ENCODE assay signal across 28 mouse cellular contexts in genomic region chr4:88935316-88935715, GRCm38 (mm10). TPM values are rescaled to one million over a fixed set of nuclear protein-coding genes. Genes with fewer than 3 reads are reported as not detected.
A peak's percentile ranks its signal among the peaks of the same experiment; 100 is the strongest.
DNase-seq lines count a peak whose midpoint lies in the region; ATAC-seq and TF ChIP-seq lines count a peak whose summit lies in the region.
"Had no signal": no experiment of that assay in that cellular context is flagged by ENCODE, and none has a peak within 500 bp of the region (broad histone marks: within the 10 kb centered on the region; RNA-seq: fewer than 3 reads in every experiment).

No protein-coding gene starts in this region.

- TF ChIP-seq RAD21 in CH12.LX (IDR thresholded peaks at IDR 0.05; ENCODE audit: low read depth, low read length), result no peak

- H3K4me1 ChIP-seq in embryonic facial prominence, embryonic 13.5 days, result 0 out of 2 replicates have a peak, but pooled peaks cover 4% of the 10 kb centered on the region
- H3K4me1 ChIP-seq in embryonic facial prominence, embryonic 10.5 days, result peaks cover 17% of the 10 kb centered on the region
- peaks cover 5 to 18% of the 10 kb centered on the region in 2 experiments; a peak in 3 of 4 replicates for H3K4me1 ChIP-seq in CH12.LX (ENCODE audit: control insufficient read depth in 1 of 2, insufficient read depth in 2 of 2)
- peaks cover 5% of the 10 kb centered on the region; the same call in 1 of the 2 replicates for H3K4me1 ChIP-seq in small intestine, adult 2 months (ENCODE audit: control insufficient read depth, insufficient read depth, insufficient read length, low read length)

- dilution Hi-C loops in CH12.LX (cut with MboI; ENCODE audit: extremely low pct_ligation_motif_present, extremely low pct_unique_long_range_greater_than_20kb, low sequenced_read_pairs), result no loop called here

- H3K9ac ChIP-seq in embryonic facial prominence, embryonic 13.5 days, result no peak overlapping the region
- H3K9ac ChIP-seq in CH12.LX (ENCODE audit: insufficient read depth, low read depth), result peak overlapping the region; percentile 58
- H3K9ac ChIP-seq: forebrain, embryonic 13.5 days; hindbrain, embryonic 15.5 days; limb, embryonic 13.5 days had no signal

- in situ Hi-C loops in CH12.LX (cut with MboI; ENCODE audit: low pct_ligation_motif_present, low pct_unique_long_range_greater_than_20kb, low sequenced_read_pairs), result loop anchor here (5.0 to 10.0 kb wide), 2 partner anchors 63 to 589 kb away; no protein-coding TSS in a partner anchor

- no peak for ATAC-seq in embryonic facial prominence, embryonic 13.5 days (ENCODE audit: insufficient number of reproducible peaks, insufficient read depth, low FRiP score, low TSS enrichment, low read depth)
- ATAC-seq in granulocyte monocyte progenitor cell, adult 5-6 weeks (replicated peaks; ENCODE audit: poor library complexity, severe bottlenecking), result 0 out of 2 replicates have a peak, but pooled peaks have one; percentile 24
- ATAC-seq: forebrain, embryonic 13.5 days had no signal

- TF ChIP-seq CTCF in CH12.LX (conservative IDR thresholded peaks at IDR 0.05 in 1 of 2, IDR thresholded peaks at IDR 0.05 in 1 of 2; ENCODE audit: low read depth in 2 of 2, low read length in 2 of 2), result no peak
- no peak for TF ChIP-seq CTCF in small intestine, adult 2 months (IDR thresholded peaks at IDR 0.05; ENCODE audit: extremely low read depth, insufficient read length, insufficient replicate concordance, low read depth, low read length)

- peaks cover 50% of the 10 kb centered on the region for H3K79me2 ChIP-seq in CH12.LX (replicated peaks; ENCODE audit: control insufficient read depth, extremely low read depth, insufficient read depth, poor library complexity, severe bottlenecking)

- no peaks in the 10 kb centered on the region for H3K36me3 ChIP-seq in embryonic facial prominence, embryonic 13.5 days
- no peaks in the 10 kb centered on the region for H3K36me3 ChIP-seq in embryonic facial prominence, embryonic 10.5 days (replicated peaks)
- H3K36me3 ChIP-seq in CH12.LX (replicated peaks in 1 of 2; ENCODE audit: control insufficient read depth in 1 of 2, insufficient read depth in 1 of 2, low read length in 1 of 2), result peaks cover 3 to 4% of the 10 kb centered on the region in 2 experiments
- 0 out of 2 replicates have a peak, but pooled peaks cover 2% of the 10 kb centered on the region for H3K36me3 ChIP-seq in small intestine, adult 2 months (ENCODE audit: control insufficient read depth, insufficient read depth, low read length)
- H3K36me3 ChIP-seq: hindbrain, embryonic 15.5 days; limb, embryonic 13.5 days had no signal

- 38% methylated on average over 7 of the region's 7 CpGs for WGBS in embryonic facial prominence, embryonic 13.5 days
- 58% methylated on average over 7 of the region's 7 CpGs for WGBS in embryonic facial prominence, embryonic 10.5 days
- 17% methylated on average over 7 of the region's 7 CpGs for WGBS in small intestine, adult 2 months

- H3K4me3 ChIP-seq in embryonic facial prominence, embryonic 13.5 days, result no peak overlapping the region
- no peak overlapping the region for H3K4me3 ChIP-seq in embryonic facial prominence, embryonic 10.5 days
- peak overlapping the region; percentile 58 to 90 (median 86) for H3K4me3 ChIP-seq in CH12.LX (replicated peaks in 1 of 3; ENCODE audit: low read depth in 2 of 3, low read length in 2 of 3, poor library complexity in 1 of 3)
- peak overlapping the region; percentile 48 for H3K4me3 ChIP-seq in small intestine, adult 2 months (ENCODE audit: low read depth, low read length)
- H3K4me3 ChIP-seq: forebrain, embryonic 13.5 days; heart, adult 2 months; hindbrain, embryonic 15.5 days; limb, embryonic 13.5 days had no signal

- DNase-seq in embryonic facial prominence, embryonic 10.5 days (ENCODE audit: low spot score), result no peak
- DNase-seq in CH12.LX (ENCODE audit: extremely low read depth), result peak; percentile 75
- DNase-seq in yolk sac, embryonic 10.5 days (ENCODE audit: low spot score), result no peak
- no peak for DNase-seq in right cerebral cortex, postnatal 14 days
- no peak for DNase-seq in left cerebral cortex, adult 18-20 months (ENCODE audit: low spot score in 2 of 2)
- DNase-seq: adrenal gland, adult 2 months; cerebellum, adult 9-11 months; heart, adult 2 months; heart, postnatal 36 days; kidney, adult 8-10 months; kidney, postnatal 14 days; lung, postnatal 10 days; midbrain, embryonic 14.5 days; thymus, postnatal 4 days had no signal

- H3K27me3 ChIP-seq in embryonic facial prominence, embryonic 13.5 days, result peaks cover 46% of the 10 kb centered on the region
- peaks cover 52% of the 10 kb centered on the region for H3K27me3 ChIP-seq in embryonic facial prominence, embryonic 10.5 days (replicated peaks; ENCODE audit: low read depth, poor library complexity, severe bottlenecking)
- no peaks in the 10 kb centered on the region for H3K27me3 ChIP-seq in CH12.LX (replicated peaks)
- H3K27me3 ChIP-seq in small intestine, adult 2 months (ENCODE audit: control insufficient read depth, insufficient read depth, low read length), result 0 out of 2 replicates have a peak, but pooled peaks cover 2% of the 10 kb centered on the region

- H3K4me2 ChIP-seq in embryonic facial prominence, embryonic 13.5 days, result peak overlapping the region; percentile 25
- H3K4me2 ChIP-seq in CH12.LX (ENCODE audit: insufficient read depth, low read depth, poor library complexity, severe bottlenecking), result peak overlapping the region; percentile 99
- H3K4me2 ChIP-seq: forebrain, embryonic 13.5 days; hindbrain, embryonic 15.5 days; limb, embryonic 13.5 days had no signal

- H3K9me3 ChIP-seq in embryonic facial prominence, embryonic 13.5 days, result no peaks in the 10 kb centered on the region
- no peaks in the 10 kb centered on the region for H3K9me3 ChIP-seq in embryonic facial prominence, embryonic 10.5 days
- H3K9me3 ChIP-seq in CH12.LX (replicated peaks; ENCODE audit: low read length), result no peaks in the 10 kb centered on the region
- H3K9me3 ChIP-seq: forebrain, embryonic 13.5 days; hindbrain, embryonic 15.5 days; limb, embryonic 13.5 days had no signal

- no peak for TF ChIP-seq EP300 in CH12.LX (IDR thresholded peaks at IDR 0.05; ENCODE audit: low read length)

- no peak overlapping the region for H3K27ac ChIP-seq in embryonic facial prominence, embryonic 13.5 days
- no peak overlapping the region for H3K27ac ChIP-seq in embryonic facial prominence, embryonic 10.5 days (replicated peaks)
- peak overlapping the region; percentile 84 for H3K27ac ChIP-seq in CH12.LX (ENCODE audit: insufficient read depth, low read depth)
- H3K27ac ChIP-seq in small intestine, adult 2 months (ENCODE audit: insufficient read depth, low read depth, low read length), result peak overlapping the region; percentile 81
- H3K27ac ChIP-seq: forebrain, embryonic 13.5 days; heart, adult 2 months; hindbrain, embryonic 15.5 days; limb, embryonic 13.5 days had no signal

- peak; percentile 50 for TF ChIP-seq POLR2A in CH12.LX (IDR thresholded peaks at IDR 0.05; ENCODE audit: low read depth, low read length)
- TF ChIP-seq POLR2A in small intestine, adult 2 months (IDR thresholded peaks at IDR 0.05; ENCODE audit: low read depth, low read length), result no peak

TF ChIP-seq in CH12.LX, 34 proteins besides CTCF, POLR2A, EP300 and RAD21 (continues in another document):
- TF ChIP-seq ETS1 (conservative IDR thresholded peaks at IDR 0.05; ENCODE audit: low read depth, low read length) (no peak), MAX (IDR thresholded peaks at IDR 0.05; ENCODE audit: low read length) (no peak), BHLHE40 (IDR thresholded peaks at IDR 0.05; ENCODE audit: low read depth, low read length) (no peak; the same call in 1 of the 2 replicates), MAZ (IDR thresholded peaks at IDR 0.05; ENCODE audit: low read depth, low read length) (0 out of 2 replicates have a peak, but pooled peaks have one; percentile 44), POLR2AphosphoS2 (IDR thresholded peaks at IDR 0.05; ENCODE audit: low read depth, low read length) (no peak), ZNF384 (IDR thresholded peaks at IDR 0.05; ENCODE audit: low read depth, low read length) (0 out of 2 replicates have a peak, but pooled peaks have one; percentile 1), ZC3H11A (IDR thresholded peaks at IDR 0.05; ENCODE audit: low read depth, low read length) (no peak), JUND (conservative IDR thresholded peaks at IDR 0.05; ENCODE audit: low read depth, low read length) (no peak), MXI1 (IDR thresholded peaks at IDR 0.05; ENCODE audit: low read depth, low read length) (0 out of 2 replicates have a peak, but pooled peaks have one; percentile 32), SMC3 (IDR thresholded peaks at IDR 0.05; ENCODE audit: low read depth, low read length) (no peak), PAX5 (IDR thresholded peaks at IDR 0.05; ENCODE audit: low read length) (no peak), E2F4 (IDR thresholded peaks at IDR 0.05; ENCODE audit: insufficient replicate concordance, low read depth, low read length) (no peak), USF2 (conservative IDR thresholded peaks at IDR 0.05; ENCODE audit: low read depth, low read length) (no peak), KAT2A (IDR thresholded peaks at IDR 0.05; ENCODE audit: insufficient replicate concordance, low read length) (no peak), NELFE (IDR thresholded peaks at IDR 0.05; ENCODE audit: low read depth, low read length) (0 out of 2 replicates have a peak, but pooled peaks have one; percentile 20), NRF1 (IDR thresholded peaks at IDR 0.05; ENCODE audit: low read depth, low read length) (no peak), CHD1 (IDR thresholded peaks at IDR 0.05; ENCODE audit: low read depth, low read length) (no peak), ZKSCAN1 (IDR thresholded peaks at IDR 0.05; ENCODE audit: borderline replicate concordance, low read depth, low read length) (no peak), GABPA (IDR thresholded peaks at IDR 0.05; ENCODE audit: insufficient replicate concordance, low read depth, low read length) (no peak), IRF4 (IDR thresholded peaks at IDR 0.05; ENCODE audit: low read depth, low read length) (no peak), TCF12 (IDR thresholded peaks at IDR 0.05; ENCODE audit: low read depth, low read length) (peak; percentile 53), USF1 (IDR thresholded peaks at IDR 0.05; ENCODE audit: low read depth, low read length) (no peak)

RNA-seq across cellular contexts. Expression of gene Ifne, which starts 55.3 kb away (rescaled TPM):
- not detected in 2 replicates for polyA plus RNA-seq in embryonic facial prominence, embryonic 13.5 days (2015; fragmentation: Nextera tagmentation; extraction: Ambion mirVana)
- polyA plus RNA-seq in embryonic facial prominence, embryonic 10.5 days (2016; fragmentation: Nextera tagmentation; extraction: Ambion mirVana), result not detected in 2 replicates
- total RNA-seq in CH12.LX (2012; rRNA removed) (not detected in 2 replicates), CH12.LX (2014; rRNA removed) (not detected in 2 replicates)
- not detected in 2 replicates for polyA plus RNA-seq in CH12.LX (2012; ENCODE audit: insufficient read length, low read depth)
- not detected in 2 replicates for total RNA-seq in granulocyte monocyte progenitor cell, adult 5-6 weeks (2014; fragmentation: Nextera tagmentation)
- not detected in 2 replicates for total RNA-seq in granulocyte monocyte progenitor cell, adult 5-6 weeks (2017)
- polyA plus RNA-seq in small intestine, adult 2 months (2012; rRNA removed), result 0.42 TPM in 1 of 2 replicates, not detected in the other
- not detected for total RNA-seq in left cerebral cortex, adult 18-20 months (2021)
- total RNA-seq: adrenal gland, adult 2 months; gastrocnemius, adult 8-10 months; heart, adult 2 months; heart, postnatal 36 days; layer of hippocampus, adult 8-10 months; megakaryocyte progenitor cell, adult 5-6 weeks had no signal
- polyA plus RNA-seq: adrenal gland, adult 2 months; cortical plate, adult 2 months; forebrain, embryonic 13.5 days; frontal cortex, adult 2 months; heart, adult 2 months; heart, embryonic 14.5 days; hindbrain, embryonic 15.5 days; limb, embryonic 13.5 days; liver, embryonic 16.5 days; midbrain, embryonic 14.5 days; neural tube, embryonic 14.5 days had no signal

Comparison
In these comparisons a context has a peak if more than half of its experiments do, and no peak if none do; other contexts are left out.
1. H3K27ac ChIP-seq: peak in CH12.LX (single experiment) and small intestine, adult 2 months (single experiment); none in embryonic facial prominence, embryonic 13.5 days (single experiment) and embryonic facial prominence, embryonic 10.5 days (single experiment).
2. H3K4me3 ChIP-seq: peak in CH12.LX (3 of 3) and small intestine, adult 2 months (single experiment); none in embryonic facial prominence, embryonic 13.5 days (single experiment) and embryonic facial prominence, embryonic 10.5 days (single experiment).